Mouse (Mus musculus) cortical plate, adult 2 months (tissue): ENCODE results near the gene Asb12.
"Not testable (repeated sequence)": the region's sequence is repeated elsewhere in the genome, so short reads cannot be mapped to it uniquely, and the experiment has no call there.

Experiments used
- CTCF ChIP-seq: fragments of 200-500 bp; IDR thresholded peaks from 2 replicates; pipeline ENCODE4 v1.5.1; 2011; ENCODE audit warnings: mild to moderate bottlenecking, control low read depth, low read length; ENCODE audit not compliant: insufficient read depth; ENCODE audit errors: extremely low read depth
- POLR2A ChIP-seq: fragments of 200-500 bp; IDR thresholded peaks from 2 replicates; pipeline ENCODE4 v1.6.1; 2011; ENCODE audit warnings: mild to moderate bottlenecking, low read length, control low read depth; ENCODE audit not compliant: insufficient read depth; ENCODE audit errors: extremely low read depth

- TF ChIP-seq POLR2A, CTCF: not testable (repeated sequence)
These were observed 22.3 kb downstream of the Asb12 start for GRCm38 (mm10) chrX:95535493-95535892.
